24 mouse cellular contexts compared by ENCODE assay signal in the genomic region with DNA sequence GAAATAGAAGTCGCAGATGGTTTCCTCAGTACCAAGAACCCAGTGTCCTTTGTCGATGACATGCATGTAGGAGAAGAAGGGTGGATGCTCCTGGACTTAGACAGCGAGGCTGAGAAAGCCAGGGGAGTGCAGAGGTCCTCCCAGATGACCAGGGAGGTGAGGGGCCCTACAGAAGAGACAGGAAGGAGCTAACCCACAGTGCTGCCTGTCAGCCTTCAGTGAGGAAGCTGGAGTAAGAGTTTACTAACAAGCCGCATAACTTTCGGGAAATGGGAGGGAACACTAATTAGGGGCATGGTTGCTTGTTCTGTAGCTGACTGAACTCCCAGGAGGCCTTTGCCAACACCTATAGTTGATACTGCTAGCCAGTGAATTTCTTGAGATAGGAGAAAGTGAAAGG.
DNase-seq lines count a peak whose midpoint lies in the region; ATAC-seq and TF ChIP-seq lines count a peak whose summit lies in the region.
"Had no signal": no experiment of that assay in that cellular context is flagged by ENCODE, and none has a peak within 500 bp of the region (broad histone marks: within the 10 kb centered on the region; RNA-seq: fewer than 3 reads in every experiment).

No protein-coding gene starts in this region.

- no peak overlapping the region for H3K4me3 ChIP-seq in left cerebral cortex, adult 2 months
- H3K4me3 ChIP-seq: embryonic facial prominence, embryonic 12.5 days; embryonic facial prominence, embryonic 15.5 days; forebrain, embryonic 15.5 days; heart, embryonic 12.5 days; heart, embryonic 15.5 days had no signal

- no peak overlapping the region for H3K27ac ChIP-seq in left cerebral cortex, adult 2 months
- H3K27ac ChIP-seq: embryonic facial prominence, embryonic 12.5 days; embryonic facial prominence, embryonic 15.5 days; forebrain, embryonic 15.5 days; heart, embryonic 15.5 days; hindbrain, embryonic 14.5 days; hindbrain, postnatal 0 days had no signal

- no peak for TF ChIP-seq CTCF in left cerebral cortex, adult 2 months (IDR thresholded peaks at IDR 0.05)

- peak; percentile 72 for ATAC-seq in common myeloid progenitor, adult 5-6 weeks (replicated peaks; ENCODE audit: low read depth, poor library complexity, severe bottlenecking)
- peak; percentile 45 for ATAC-seq in megakaryocyte, adult 5-6 weeks (ENCODE audit: poor library complexity, severe bottlenecking)
- ATAC-seq: activated CD4-positive, CD25-positive, alpha-beta regulatory T cell, adult 4 months; forebrain, embryonic 15.5 days; hindbrain, postnatal 0 days; inflammation-experienced regulatory T-cells, adult 6 months had no signal

- DNase-seq in 416B (ENCODE audit: low read depth), result peak; percentile 31
- no peak for DNase-seq in left cerebral cortex, adult 2 months (ENCODE audit: extremely low spot score in 1 of 2, low spot score in 2 of 2)
- no peak for DNase-seq in thymus, postnatal 10 days (ENCODE audit: low spot score in 2 of 2)
- no peak for DNase-seq in kidney, postnatal 14 days
- DNase-seq: adrenal gland, adult 8-10 months; adrenal gland, postnatal 25 days; cerebellum, adult 11-12 months; cerebellum, adult 8-10 months; cerebellum, postnatal 10 days; cerebellum, postnatal 36 days; gastrocnemius, postnatal 25 days; heart, postnatal 10 days; heart, postnatal 36 days had no signal

- intact Hi-C loops in left cerebral cortex, adult 2 months (cut with DNase I), result no loop called here
